Mouse (Mus musculus): Measurements from ENCODE around the gene Spata20.

Gene Spata20

GRCm38 (mm10) chr11:94451091-94451773 lies 34.7 kb downstream of the Spata20 start:
- peak; percentile 39 for DNase-seq (ENCODE audit: low spot score)

DNA sequence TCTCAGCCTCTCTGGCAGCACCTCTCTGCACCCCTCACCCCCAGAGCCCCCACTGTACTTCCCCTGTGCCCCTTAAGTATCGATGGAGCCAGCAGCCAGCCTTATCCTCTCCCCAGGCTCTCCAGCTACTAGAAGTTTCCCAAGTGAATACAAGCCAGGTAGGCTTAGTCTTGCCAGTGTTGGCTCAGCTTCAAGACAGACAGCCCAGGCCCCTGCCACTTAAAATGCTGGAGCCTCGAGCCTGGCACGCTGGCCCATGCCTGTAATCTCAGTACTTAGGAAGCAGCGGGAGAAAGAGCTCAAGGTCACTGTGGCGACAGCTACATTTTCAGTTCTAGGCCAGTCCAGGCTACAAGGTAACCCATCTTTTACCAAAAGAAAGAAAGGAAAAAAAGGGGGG lies 36.1 kb downstream of the Spata20 start:
- DNase-seq (ENCODE audit: low spot score), result no peak

DNA sequence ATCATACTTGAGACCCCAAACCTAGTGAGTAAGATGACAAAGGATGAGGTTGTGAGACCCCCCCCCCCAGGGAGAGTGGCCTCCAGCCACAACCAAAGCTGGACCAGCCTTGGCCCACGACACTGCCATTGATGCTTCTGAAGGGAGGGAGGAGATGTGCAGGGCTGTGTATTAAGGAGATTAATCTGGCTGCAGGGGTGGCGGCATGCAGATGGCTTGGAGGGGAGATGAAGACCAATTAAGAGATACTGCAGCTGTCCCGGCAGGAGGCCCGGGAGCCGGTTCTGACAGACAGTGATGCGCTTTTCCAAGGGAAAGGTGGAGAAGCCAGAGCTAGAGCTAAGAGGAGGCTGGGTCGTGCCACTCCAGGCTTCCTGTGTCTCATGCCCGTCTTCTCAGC lies 36.7 kb downstream of the Spata20 start:
- no peak for DNase-seq (ENCODE audit: low spot score)

- DNase-seq (ENCODE audit: low spot score), result no peak
These were observed 39.0 kb downstream of the Spata20 start for GRCm38 (mm10) chr11:94447017-94447416.

DNA sequence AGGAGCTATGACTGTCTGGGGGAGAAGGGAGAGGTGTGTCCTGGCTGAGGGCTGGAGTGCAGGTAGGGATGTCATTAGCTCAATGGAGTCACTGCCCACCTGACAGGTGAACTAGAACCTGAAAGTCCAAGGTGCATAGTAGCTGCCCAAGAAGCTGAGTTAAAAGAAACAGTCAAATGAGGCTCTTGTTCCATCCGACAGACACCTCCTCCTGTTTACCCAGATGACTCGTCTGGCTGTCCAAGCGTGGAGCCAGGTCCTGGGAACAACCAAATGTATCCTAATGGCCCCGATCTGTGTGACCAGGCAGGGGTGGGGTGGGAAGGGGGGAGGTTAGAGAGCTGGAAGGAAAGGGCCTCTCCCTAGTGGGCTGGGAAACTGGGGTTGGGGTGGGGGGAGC lies 40.7 kb downstream of the Spata20 start:
- DNase-seq (ENCODE audit: low spot score), result no peak

DNA sequence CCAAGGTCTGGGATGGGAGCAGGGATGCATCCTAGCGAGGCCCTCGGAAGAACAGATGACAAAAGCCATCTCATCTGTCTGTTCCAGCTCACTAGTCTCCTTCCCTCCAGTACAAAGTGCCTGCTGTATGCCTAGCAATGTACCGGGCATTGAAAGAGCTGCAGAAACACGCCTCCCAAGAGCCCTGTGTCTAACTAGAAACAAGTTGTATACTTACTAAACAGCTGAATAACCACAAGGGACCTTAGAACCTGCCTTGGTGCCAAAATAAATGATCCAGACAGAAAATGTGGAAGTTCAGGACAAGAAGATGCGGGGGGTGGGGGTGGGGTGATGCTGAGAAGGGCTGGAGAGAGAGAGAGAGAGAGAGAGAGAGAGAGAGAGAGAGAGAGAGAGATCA lies 41.1 kb downstream of the Spata20 start:
- no peak for DNase-seq (ENCODE audit: low spot score)

GRCm38 (mm10) chr11:94441752-94442151 lies 44.2 kb downstream of the Spata20 start:
- no peak for DNase-seq (ENCODE audit: low spot score)

DNA sequence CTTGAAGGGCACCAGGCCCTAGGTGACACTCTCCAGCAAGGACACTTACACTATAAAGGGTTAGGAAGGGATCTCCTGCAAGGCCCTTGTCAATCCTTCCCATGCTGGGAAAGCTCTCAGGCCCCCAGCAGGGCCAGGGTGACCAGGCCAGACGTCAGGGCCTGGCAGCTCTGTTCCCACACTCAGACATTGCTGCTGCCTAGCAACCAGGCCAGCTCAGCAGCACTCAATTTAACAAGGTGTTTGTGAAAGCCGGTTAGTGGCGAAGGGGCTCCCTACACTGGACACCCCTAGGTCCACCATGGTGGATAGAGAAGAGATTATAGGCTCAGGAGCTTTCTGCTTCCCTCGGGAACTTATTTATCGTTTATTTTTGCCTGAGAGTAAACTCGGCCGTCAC lies 44.9 kb downstream of the Spata20 start:
- DNase-seq (ENCODE audit: low spot score), result no peak

DNA sequence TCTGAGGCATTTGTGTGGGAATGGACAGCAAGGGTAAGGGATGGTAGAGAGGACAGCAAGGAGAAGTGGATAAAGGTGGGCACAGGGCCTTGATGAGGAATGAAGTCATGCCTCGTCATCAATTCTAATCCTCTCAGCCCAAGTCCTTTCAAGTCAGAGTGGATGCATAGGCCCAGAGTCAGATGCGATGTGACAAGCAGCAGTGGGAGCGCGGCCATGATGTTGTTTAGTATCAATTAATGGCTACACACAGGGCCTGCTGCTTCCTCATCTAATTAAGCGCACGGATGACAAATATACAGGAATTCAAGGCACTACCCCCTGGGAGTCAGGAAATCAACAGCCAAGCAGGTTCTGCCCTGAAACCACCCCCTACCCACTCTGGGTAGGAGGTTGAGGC lies 45.6 kb downstream of the Spata20 start:
- no peak for DNase-seq (ENCODE audit: low spot score)

GRCm38 (mm10) chr11:94429011-94429651 lies 56.8 kb downstream of the Spata20 start:
- no peak for DNase-seq (ENCODE audit: low spot score)
